Mouse (Mus musculus): ENCODE results near the gene Optc.

DNA sequence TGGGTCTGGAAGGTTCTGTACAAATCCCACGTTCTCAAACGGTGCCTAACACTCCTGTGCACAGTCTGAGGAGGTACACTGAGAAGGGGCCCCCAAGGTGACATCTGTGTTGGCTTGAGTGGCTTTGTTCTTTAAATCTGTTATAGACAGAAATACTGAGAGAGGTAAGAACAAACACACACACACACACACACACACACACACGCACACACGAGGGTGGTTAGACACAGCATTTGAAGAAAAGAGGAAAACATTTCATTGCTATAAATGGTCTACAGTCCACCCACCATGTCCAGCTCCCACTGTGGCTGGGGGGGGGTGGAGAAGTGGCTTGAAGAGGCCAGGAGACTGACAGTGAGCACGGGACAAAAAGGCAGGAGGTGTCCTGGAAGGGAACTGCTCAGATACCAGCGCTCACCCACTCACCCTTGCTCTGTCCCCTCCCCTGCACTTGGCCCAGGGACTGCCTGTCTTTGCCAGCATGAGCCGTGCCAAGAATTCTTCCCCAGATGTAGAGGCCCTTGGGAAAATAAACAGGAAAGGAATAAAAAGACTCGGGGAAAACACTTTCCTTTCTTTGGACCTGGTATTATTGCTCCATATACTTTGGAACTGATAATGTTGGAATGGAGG, 8.0 kb upstream of the Optc start:
- no peak for TF ChIP-seq CTCF (conservative IDR thresholded peaks at IDR 0.05; ENCODE audit: low read length)
- TF ChIP-seq POU5F1 (IDR thresholded peaks at IDR 0.05; ENCODE audit: borderline replicate concordance, low read length): no peak
